Mouse (Mus musculus): Measurements from ENCODE around the gene Afg1l. TPM values are rescaled to one million over a fixed set of nuclear protein-coding genes. Genes with fewer than 3 reads are reported as not detected.

The Afg1l gene
- polyA plus RNA-seq, 1 experiment from 2014 or later: 6.2 TPM

DNA sequence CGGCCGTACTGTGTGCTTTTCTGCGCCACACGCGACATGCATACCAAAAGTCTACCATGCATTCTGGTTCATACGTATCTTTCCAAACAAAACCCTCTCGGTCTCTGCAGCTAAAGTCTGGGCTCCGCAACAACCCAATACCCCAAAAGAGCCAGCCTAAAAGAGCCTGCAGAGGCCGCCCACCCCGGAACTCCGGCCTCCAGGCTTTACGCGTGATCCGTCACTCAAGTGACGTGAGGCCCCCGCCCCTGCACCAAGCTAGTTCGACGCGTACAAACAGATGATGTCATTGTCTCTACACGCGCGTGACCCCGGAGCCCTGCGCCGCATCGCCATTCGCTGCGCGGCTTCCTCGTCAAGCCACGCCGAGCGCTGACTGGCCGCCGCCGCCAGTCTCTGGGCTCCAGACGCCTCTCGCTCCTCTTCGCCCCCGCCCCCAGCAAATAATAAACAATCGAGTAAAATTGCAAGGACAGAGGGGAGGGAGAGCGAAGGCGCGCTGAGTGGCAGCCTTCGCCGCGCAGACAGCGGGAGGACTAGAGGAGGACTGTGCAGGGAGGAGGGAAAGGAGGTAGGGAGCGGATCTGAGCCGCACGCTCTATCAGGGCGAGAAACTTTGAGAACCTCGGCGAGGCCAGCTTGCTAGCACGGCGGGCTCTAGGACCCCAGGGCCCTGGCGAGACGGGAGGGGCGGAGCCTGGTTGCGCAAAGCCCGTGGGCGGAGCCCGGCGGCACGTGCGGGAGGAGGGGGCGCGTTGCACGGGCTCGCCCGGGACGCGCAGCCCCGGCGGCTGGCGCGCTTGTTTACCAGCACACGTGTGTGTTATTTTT is 200.7 kb downstream of the Afg1l start:
- peak; percentile 94 for ATAC-seq (replicated peaks)
- no peaks in the 10 kb centered on the region for H3K9me3 ChIP-seq
- under 1% methylated on average over 76 of the region's 78 CpGs for WGBS

DNA sequence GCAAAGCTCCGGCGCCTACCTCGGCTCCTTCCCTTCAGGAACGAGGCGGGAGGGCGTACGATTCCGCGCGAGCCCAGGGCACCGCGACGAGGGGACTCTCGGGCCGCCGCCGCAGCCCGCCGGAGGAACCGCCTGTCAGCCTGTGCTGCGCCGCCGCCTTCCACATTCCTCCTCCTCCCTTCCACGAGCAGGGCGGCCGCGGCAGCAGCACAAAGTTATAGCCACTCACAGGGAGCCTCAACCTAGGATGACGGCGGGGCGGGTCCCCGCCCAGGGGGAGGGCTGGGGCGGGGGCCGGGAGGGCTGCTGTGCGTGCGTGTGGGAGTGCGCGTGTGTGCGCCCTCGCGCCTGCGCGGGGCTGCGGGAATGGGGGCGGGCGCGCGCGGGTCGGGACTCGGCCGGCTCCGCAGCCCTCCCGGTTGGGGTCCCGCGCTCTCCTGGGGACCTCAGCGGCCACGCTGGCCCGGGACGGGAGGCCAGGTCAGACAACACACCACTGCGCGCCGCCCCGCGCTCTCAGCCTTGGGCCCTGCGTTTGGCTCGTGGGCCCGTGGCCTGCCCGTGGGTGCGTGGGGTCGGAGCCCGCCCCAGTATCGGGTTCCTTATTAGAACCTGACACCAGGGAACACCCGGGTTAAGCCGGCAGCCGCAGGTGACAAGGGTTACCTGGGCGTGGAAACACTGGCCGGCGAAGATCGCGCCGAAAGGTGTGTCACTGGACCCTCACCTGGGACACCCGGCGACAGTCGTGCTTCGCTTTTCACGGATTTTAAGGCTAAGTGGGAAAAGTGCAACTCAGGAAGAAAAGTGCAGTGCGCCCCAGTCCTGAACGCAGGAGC is 201.6 kb downstream of the Afg1l start, which contains the start of gene Foxo3:
TSS of gene Foxo3 (minus strand) at position 249 of the 839 bp plus-strand sequence.
- WGBS: under 1% methylated on average over 86 of the region's 88 CpGs
- peaks cover 41% of the 10 kb centered on the region for H3K4me1 ChIP-seq
- H3K27ac ChIP-seq (replicated peaks): peak within 1 kb of the TSS; percentile 99
- ATAC-seq (replicated peaks): peak; percentile 78
- peak within 1 kb of the TSS; percentile 81 for H3K9ac ChIP-seq (replicated peaks)
- peaks cover 4% of the 10 kb centered on the region; the same call in 1 of the 2 replicates for H3K27me3 ChIP-seq
- H3K36me3 ChIP-seq: no peaks in the 10 kb centered on the region
- no peaks in the 10 kb centered on the region for H3K9me3 ChIP-seq
- H3K4me3 ChIP-seq: peak within 1 kb of the TSS; percentile 90
- H3K4me2 ChIP-seq (replicated peaks): peak within 1 kb of the TSS; percentile 88

More for the DNA sequence above, 200.7 kb downstream of the Afg1l start:
- Histone ChIP-seq H3K4me2 (replicated peaks) (peak overlapping the region; percentile 88), H3K4me1 (peaks cover 33% of the 10 kb centered on the region), H3K9ac (replicated peaks) (peak overlapping the region; percentile 81), H3K36me3 (no peaks in the 10 kb centered on the region), H3K27ac (replicated peaks) (peak overlapping the region; percentile 99), H3K27me3 (peaks cover 4% of the 10 kb centered on the region; the same call in 1 of the 2 replicates), H3K4me3 (peak overlapping the region; percentile 90)

DNA sequence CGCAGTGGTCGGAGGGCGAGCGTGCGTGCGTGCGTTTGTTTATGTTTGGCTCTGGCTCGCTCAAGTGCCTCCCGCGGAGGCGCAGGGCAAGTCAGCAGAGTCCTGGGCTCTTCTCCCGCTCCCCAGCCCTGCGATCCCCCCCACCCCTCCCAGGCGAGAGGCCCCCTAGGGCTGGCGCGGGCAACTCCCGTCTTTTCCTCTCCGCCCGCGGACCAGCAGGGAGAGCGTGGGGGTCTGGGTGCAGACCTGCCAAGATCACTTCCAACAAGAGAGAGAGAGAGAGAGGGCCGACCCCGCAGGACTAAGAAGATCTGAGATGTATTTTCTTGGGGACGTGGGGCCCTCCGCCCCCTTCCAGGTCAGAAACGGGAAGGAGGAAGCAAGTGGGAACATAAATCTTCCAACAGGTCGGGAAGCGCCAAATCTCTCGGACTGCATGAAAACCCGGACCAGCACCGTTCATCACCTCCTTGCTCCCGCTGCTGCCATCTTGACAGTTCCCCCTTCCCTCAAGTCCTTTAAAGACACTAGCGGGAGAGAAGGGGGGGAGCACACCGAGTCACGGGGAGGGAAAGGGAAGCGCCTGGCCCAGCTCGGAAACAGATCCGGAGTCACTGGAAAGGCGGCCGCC is 202.4 kb downstream of the Afg1l start:
- no peaks in the 10 kb centered on the region for H3K36me3 ChIP-seq
- ATAC-seq (replicated peaks): peak; percentile 1; the same call in 1 of the 2 replicates
- H3K9ac ChIP-seq (replicated peaks): peak overlapping the region; percentile 81
- peaks cover 43% of the 10 kb centered on the region for H3K4me1 ChIP-seq
- H3K4me2 ChIP-seq (replicated peaks): peak overlapping the region; percentile 88
- peak overlapping the region; percentile 99 for H3K27ac ChIP-seq (replicated peaks)
- under 1% methylated on average over 39 of the region's 40 CpGs for WGBS
- peaks cover 4% of the 10 kb centered on the region; the same call in 1 of the 2 replicates for H3K27me3 ChIP-seq
- H3K9me3 ChIP-seq: no peaks in the 10 kb centered on the region
- peak overlapping the region; percentile 90 for H3K4me3 ChIP-seq

DNA sequence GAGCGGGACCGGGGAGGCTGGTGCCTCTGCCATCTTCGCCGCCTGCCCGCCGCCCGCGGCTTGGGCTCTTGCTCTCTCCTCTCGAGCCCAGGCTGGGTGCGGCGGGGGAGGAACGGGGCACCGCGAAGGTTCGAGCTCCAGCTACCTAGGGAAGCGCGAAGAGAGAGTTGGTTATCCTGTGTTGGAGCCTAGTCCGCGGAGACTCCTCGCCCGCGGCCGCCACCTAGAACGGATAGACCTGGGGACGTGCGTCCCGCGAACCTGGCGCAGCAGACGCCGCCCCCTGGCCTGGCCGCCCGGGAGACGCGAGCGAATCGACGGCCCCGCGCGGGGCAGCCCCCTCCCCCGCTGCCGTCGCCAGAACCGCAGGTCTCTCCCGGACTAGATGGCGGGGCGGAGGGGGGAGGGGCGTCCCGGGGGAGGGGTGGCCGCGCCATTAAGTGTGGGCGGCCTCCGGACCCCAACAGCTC is 202.9 kb downstream of the Afg1l start:
- Histone ChIP-seq H3K27me3 (peaks cover 4% of the 10 kb centered on the region; the same call in 1 of the 2 replicates), H3K36me3 (no peaks in the 10 kb centered on the region), H3K4me1 (peaks cover 43% of the 10 kb centered on the region), H3K4me2 (replicated peaks) (peak overlapping the region; percentile 88), H3K27ac (replicated peaks) (peak overlapping the region; percentile 99), H3K9me3 (no peaks in the 10 kb centered on the region), H3K4me3 (peak overlapping the region; percentile 90), H3K9ac (replicated peaks) (peak overlapping the region; percentile 81)
- WGBS: under 1% methylated on average over 48 of the region's 54 CpGs
- no peak for ATAC-seq (replicated peaks)

DNA sequence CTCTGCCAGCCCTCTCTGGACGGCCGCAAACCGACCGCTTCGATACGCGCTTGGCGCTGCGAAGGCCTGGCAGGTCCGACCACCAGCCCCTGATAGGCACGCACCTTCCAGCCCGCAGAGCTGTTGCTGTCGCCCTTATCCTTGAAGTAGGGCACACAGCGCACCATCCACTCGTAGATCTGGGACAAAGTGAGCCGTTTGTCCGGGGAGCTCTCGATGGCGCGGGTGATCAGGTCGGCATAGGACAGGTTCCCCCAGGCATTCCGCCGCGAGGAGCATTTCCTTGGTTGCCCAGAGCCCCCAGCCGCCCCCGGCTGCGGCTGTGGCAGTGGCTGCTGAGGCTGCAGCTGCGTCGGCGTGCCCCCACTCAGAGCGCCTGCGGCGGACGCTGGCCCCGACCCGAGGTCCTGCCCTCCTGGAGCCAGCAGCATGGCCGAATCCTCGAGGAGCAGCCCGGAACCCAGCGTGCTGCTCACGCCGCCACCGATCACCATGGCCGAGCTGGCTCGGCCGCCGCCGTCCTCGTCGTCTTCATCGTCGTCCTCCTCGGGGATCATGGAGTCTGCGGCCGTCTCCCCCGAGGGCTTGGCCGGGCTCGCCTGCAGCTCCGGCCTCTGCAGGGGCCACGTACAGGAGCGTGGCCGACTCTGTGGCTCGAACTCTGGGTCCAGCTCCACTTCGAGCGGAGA is 203.5 kb downstream of the Afg1l start:
- under 1% methylated on average over 65 of the region's 65 CpGs for WGBS
- Histone ChIP-seq H3K36me3 (no peaks in the 10 kb centered on the region), H3K27ac (replicated peaks) (no peak overlapping the region), H3K4me3 (peak overlapping the region; percentile 90), H3K27me3 (peaks cover 4% of the 10 kb centered on the region; the same call in 1 of the 2 replicates), H3K9ac (replicated peaks) (peak overlapping the region; percentile 81), H3K4me2 (replicated peaks) (peak overlapping the region; percentile 88), H3K9me3 (no peaks in the 10 kb centered on the region), H3K4me1 (peaks cover 43% of the 10 kb centered on the region)
- ATAC-seq (replicated peaks): no peak

DNA sequence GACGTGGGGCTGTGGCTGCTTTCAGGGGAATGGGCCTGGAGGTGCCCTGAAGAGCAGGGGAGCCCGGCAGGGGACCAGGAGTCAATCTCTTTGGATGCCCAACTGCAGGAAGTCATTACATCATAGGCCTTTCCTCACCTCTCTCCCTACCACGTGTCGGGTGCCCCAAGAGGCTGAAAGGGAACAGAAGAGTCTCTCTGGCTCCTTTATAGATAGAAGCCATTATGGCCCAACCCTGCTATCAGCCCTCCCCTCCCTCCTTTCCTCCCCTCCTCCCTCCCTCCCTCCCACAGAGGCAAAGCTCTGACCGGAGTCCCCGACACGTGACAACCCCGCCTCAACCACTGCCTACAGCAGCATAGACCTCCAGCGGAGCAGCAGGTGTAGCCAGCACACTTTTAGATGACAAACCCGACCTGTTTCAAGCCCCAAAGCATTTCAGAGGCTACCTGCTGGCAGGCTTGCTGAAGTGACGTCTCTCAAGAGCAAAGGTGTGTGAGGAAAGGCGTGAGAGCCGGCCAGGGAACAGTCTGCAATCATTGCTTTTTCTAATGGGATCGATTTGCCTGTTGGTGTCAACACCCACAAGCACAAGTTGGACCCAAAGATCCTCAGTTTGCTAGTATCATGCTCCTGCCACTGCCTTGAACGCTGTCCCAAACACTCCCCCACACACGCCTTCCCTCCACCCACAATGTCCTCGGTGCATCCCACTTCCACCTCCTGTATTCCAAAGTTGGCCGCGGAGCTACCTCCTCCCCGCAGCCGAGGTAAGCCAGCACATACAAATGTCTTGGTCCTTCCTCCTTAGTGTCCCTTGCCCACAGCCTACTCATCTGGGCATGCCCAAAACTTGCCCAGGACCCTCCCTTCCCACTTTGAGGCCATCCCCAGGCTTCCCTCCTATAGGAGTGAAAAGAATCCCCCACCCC is 204.3 kb downstream of the Afg1l start:
- Histone ChIP-seq H3K9me3 (no peaks in the 10 kb centered on the region), H3K4me1 (peaks cover 43% of the 10 kb centered on the region), H3K4me3 (peak overlapping the region; percentile 90), H3K27me3 (peaks cover 4% of the 10 kb centered on the region; the same call in 1 of the 2 replicates), H3K36me3 (no peaks in the 10 kb centered on the region), H3K27ac (replicated peaks) (no peak overlapping the region), H3K4me2 (replicated peaks) (peak overlapping the region; percentile 88), H3K9ac (replicated peaks) (peak overlapping the region; percentile 81)
- no peak for ATAC-seq (replicated peaks)
- 14% methylated on average over 21 of the region's 21 CpGs for WGBS

DNA sequence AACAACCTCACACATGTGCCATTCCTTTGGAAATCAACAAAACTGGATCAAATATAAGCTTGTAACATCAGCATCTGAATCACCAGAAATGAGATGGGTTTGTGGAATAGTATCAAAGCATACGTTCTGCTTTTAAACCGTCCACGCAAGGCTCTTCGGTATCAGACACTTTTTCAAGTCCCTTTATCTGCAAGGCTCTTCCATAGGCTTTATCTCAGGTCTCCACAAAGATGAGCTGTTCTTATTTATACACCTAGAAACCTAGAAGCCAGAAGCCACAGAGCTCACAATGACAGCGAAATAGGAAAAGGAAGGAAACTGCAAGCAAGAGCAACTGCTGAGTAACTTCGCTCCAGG is 205.0 kb downstream of the Afg1l start:
- no peak for ATAC-seq (replicated peaks)
- Histone ChIP-seq H3K4me2 (replicated peaks) (peak overlapping the region; percentile 88), H3K9ac (replicated peaks) (no peak overlapping the region), H3K27ac (replicated peaks) (no peak overlapping the region), H3K27me3 (peaks cover 4% of the 10 kb centered on the region; the same call in 1 of the 2 replicates), H3K9me3 (no peaks in the 10 kb centered on the region), H3K36me3 (no peaks in the 10 kb centered on the region), H3K4me3 (peak overlapping the region; percentile 90), H3K4me1 (peaks cover 38% of the 10 kb centered on the region)
- WGBS: 75% methylated on average over 6 of the region's 6 CpGs

DNA sequence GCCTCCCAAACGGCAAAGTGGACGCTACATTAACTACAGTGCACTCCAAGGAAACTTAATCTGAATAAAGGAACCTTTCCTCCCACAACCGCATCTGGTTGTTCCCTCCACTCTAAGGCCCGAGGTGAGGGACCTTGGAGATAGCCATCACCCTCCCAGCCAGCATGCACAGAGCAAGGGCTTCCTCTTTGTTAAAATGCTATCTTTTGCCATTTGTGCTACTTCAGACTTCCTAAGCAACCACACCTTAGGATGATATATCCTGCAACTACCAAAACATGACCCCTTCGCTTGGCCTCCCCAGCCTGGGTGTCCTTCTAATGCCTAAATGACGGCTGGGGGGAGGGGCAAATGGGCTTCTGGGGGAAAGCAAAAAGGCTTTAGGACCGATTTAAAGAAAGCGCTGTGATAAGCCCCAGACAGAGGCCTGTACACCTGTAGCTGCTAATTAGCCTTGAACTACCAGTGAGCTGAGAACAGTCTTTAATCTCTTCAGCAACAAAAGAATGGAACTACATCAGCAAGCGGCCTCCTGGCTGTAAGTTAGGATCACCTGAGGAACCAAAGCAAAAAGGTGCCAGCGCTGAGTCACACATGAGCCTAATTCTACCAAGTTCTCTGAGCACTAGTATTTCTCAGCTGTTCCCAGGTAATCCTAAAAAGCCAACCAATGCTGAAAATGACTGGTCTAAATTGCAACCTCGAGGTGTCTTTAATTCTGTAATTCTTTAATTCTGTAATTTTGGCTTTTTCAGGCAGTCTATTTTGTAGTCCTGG is 206.7 kb downstream of the Afg1l start:
- Histone ChIP-seq H3K4me3 (no peak overlapping the region), H3K9me3 (no peaks in the 10 kb centered on the region), H3K4me2 (replicated peaks) (no peak overlapping the region), H3K36me3 (no peaks in the 10 kb centered on the region), H3K27me3 (peaks cover 4% of the 10 kb centered on the region; the same call in 1 of the 2 replicates), H3K9ac (replicated peaks) (no peak overlapping the region), H3K4me1 (peaks cover 38% of the 10 kb centered on the region), H3K27ac (replicated peaks) (no peak overlapping the region)
- ATAC-seq (replicated peaks): no peak
- 56% methylated on average over 11 of the region's 11 CpGs for WGBS

DNA sequence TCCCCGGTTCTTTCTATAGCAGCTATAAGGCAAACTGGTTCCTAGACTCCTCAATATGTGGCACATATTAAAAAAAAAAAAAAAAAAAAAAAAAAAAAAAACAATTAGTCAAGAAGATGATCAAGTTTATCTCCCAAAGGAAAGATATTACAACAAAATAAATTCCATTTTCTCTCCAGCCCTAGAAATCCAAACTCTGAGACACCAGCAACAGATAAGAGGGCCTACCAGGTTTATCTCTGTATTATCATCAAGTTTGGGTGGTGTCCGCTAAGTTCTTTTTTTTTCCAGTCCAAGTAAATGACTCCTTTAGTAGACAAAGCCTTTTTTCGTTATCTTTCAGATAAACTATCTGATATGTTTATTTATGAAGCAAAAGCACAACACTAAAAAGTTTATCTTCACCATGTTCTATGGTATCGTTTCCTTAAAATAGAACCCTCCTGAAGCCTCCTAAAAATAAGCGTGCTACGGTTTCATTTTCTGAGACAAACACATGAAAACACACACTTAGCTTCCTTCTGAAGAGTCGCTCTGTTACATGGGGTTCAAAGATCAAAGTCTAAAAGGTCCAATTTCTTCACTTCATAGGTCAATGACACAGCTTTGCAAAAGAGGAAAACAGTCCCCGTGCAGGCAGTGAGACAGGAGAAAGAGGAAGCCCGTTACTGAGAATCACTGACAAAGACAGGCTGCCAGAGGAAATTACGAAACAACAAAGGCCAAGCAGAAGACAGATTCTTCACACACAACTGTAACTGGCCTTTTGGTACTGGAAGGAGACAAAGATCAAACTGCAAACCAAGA is 207.9 kb downstream of the Afg1l start:
- Histone ChIP-seq H3K4me1 (peaks cover 33% of the 10 kb centered on the region), H3K4me2 (replicated peaks) (no peak overlapping the region), H3K4me3 (no peak overlapping the region), H3K27ac (replicated peaks) (no peak overlapping the region), H3K9me3 (no peaks in the 10 kb centered on the region), H3K9ac (replicated peaks) (no peak overlapping the region), H3K36me3 (peaks cover 9% of the 10 kb centered on the region; the same call in 1 of the 2 replicates), H3K27me3 (peaks cover 4% of the 10 kb centered on the region; the same call in 1 of the 2 replicates)
- no peak for ATAC-seq (replicated peaks)
- WGBS: 70% methylated on average over 10 of the region's 10 CpGs
